Mouse (Mus musculus): Measurements from ENCODE around the gene Rab36. TPM values are rescaled to one million over a fixed set of nuclear protein-coding genes. Genes with fewer than 3 reads are reported as not detected.

The Rab36 gene
- total RNA-seq (2023), result 1 to 10 TPM; 2.7 to 4.7 TPM

DNA sequence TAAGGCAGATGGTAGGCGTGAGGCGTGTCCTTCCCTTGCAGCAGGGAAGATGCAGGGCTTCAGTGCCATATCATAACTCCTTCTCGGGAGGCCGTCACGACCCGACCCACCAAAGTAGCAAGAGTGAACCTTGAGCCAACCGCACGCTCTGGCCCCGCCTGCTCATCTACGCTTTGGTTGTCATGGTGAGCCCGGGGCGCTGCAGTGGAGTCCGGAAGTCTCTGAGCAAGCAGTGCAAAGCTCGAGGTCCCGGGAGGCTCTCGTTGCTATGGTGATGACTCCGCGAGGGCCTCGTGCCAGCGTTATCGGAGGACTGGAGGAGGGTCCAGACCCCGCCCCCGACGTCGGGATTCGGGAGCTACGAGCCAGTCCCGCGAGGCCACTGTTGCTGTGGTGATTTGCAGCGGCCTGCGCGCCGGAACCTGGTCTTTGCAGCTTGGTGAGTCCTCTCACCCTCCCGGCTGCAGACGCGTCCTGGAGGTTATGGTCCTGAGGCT, at the start of gene Rab36:
Rab36 (plus strand) TSS at position 176 of the 497 bp plus-strand sequence.

DNA sequence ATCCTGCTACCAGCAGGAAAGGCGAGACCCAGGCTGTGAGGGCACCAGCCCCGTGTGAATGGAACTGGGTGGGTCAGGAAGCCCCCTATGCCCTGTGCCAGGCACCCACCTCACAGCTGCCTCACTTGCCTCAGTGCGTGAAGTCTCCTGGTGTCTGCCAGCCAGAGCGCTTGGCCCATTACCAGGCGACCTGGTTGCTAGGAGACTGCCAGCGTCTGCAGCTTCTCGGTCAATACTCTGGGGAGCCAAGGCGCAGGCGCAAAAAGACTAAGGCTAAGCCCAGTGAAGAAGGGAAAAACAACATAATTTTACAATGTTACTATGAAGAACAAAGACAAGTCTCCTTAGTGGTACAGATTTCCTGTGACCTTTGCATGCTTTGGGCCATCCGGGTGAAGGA, 4.5 kb upstream of the Rab36 start, which contains the start of gene Rsph14:
Rsph14 (minus strand) TSS at position 192 of the 400 bp plus-strand sequence.

DNA sequence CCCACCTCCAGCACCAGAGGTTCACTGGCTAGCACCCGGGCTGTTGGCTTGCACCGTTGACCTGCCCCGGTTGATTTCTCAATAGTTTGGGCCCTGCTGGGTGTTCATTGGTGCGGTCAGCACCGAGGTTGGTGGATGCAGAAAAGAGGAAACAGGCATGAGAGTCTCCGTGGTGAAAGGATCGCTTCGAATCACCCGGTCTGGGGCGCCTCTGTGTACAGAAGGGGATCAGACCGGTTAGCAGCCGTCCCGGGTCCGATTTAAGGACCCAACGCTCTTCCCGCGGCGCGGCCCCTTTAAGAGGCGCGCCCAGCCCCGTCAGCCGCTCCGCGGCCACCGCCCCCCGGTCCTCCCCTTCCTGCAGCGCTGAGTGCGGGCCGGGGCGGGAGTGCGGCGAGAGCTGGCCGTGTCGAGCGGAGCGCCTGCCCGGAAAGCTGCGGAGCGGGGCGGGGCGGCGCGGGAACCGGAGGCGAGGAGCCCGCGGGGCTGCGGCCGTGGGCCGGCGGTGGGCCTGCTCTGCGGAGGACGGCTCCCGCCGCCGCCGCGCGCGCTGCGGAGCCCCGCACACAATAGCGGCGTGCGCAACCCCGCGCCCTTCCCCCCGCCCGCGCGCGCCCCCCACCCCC, 23.5 kb downstream of the Rab36 start, which contains the start of gene Bcr:
Bcr (plus strand) TSS at position 376 of the 626 bp plus-strand sequence.

Other genes with a start within 250 kb of the Rab36 start
- gene Gnaz, start 69.9 kb upstream of the Rab36 start, total RNA-seq (2023), result under 1 TPM; 0.20 TPM
- not detected for gene Rsph14, start 4.5 kb upstream of the Rab36 start, total RNA-seq (2023)
- gene Bcr, start 23.5 kb downstream of the Rab36 start, total RNA-seq (2023), result 10 to 100 TPM; 15.4 to 20.7 TPM
- 10 to 100 TPM; 16.4 to 17.6 TPM for gene Specc1l, start 175.0 kb downstream of the Rab36 start, total RNA-seq (2023)